Mouse (Mus musculus) brown adipose tissue, adult 24 weeks (tissue): ENCODE data around the gene Akap5. TPM values are rescaled to one million over a fixed set of nuclear protein-coding genes. Genes with fewer than 3 reads are reported as not detected.

Source experiments
- polyA plus RNA-seq: library from polyadenylated mRNA; stranded (reverse); fragments of >200 nt; gene quantifications from 2 replicates; pipeline ENCODE4 v1.2.4, GENCODE M21; 2012; ENCODE audit not compliant: missing spikeins, insufficient read depth, insufficient read length

Akap5 gene
- polyA plus RNA-seq, 1 experiment = 0.87 TPM

Other genes with a start within 250 kb of the Akap5 start
- gene Esr2, start 147.6 kb upstream of the Akap5 start, polyA plus RNA-seq = not detected in 2 replicates
- not detected in 2 replicates for gene Tex21, start 78.1 kb upstream of the Akap5 start, polyA plus RNA-seq
- gene Mthfd1, start 69.6 kb upstream of the Akap5 start, polyA plus RNA-seq = 14.7 and 15.1 TPM in 2 replicates
- gene Zbtb25, start 44.7 kb downstream of the Akap5 start, polyA plus RNA-seq = 7.3 and 10.2 TPM in 2 replicates
- gene Zbtb1, start 45.4 kb downstream of the Akap5 start, polyA plus RNA-seq = 1.7 and 2.7 TPM in 2 replicates
- gene Hspa2, start 79.3 kb downstream of the Akap5 start, polyA plus RNA-seq = 1.3 and 3.1 TPM in 2 replicates
- not detected in 2 replicates for gene Ppp1r36, start 92.6 kb downstream of the Akap5 start, polyA plus RNA-seq
- gene Plekhg3, start 206.0 kb downstream of the Akap5 start, polyA plus RNA-seq = 6.3 and 6.5 TPM in 2 replicates